Mouse (Mus musculus) kidney, adult 18-20 months (tissue): ENCODE results near the gene Pak1.

Experiments used
- DNase-seq: peaks from one replicate; pipeline ENCODE4 v3.0.0; 2021

Gene Pak1

GRCm38 (mm10) chr7:97863512-97863911, 75.2 kb downstream of the Pak1 start:
- DNase-seq: no peak

GRCm38 (mm10) chr7:97864531-97864930, 76.2 kb downstream of the Pak1 start:
- no peak for DNase-seq

- DNase-seq: no peak
These were observed 79.5 kb downstream of the Pak1 start for GRCm38 (mm10) chr7:97867866-97868265.

GRCm38 (mm10) chr7:97868766-97869165, 80.4 kb downstream of the Pak1 start:
- no peak for DNase-seq

- no peak for DNase-seq
These were observed 84.1 kb downstream of the Pak1 start for GRCm38 (mm10) chr7:97872396-97872795.

- DNase-seq: no peak
These were observed 85.0 kb downstream of the Pak1 start for GRCm38 (mm10) chr7:97873317-97873716.

- DNase-seq: no peak
These were observed 89.7 kb downstream of the Pak1 start for GRCm38 (mm10) chr7:97877846-97878538.

- DNase-seq: no peak
These were observed 123.3 kb downstream of the Pak1 start for GRCm38 (mm10) chr7:97911646-97912045.

- DNase-seq: no peak
These were observed 126.6 kb downstream of the Pak1 start for GRCm38 (mm10) chr7:97914833-97915516.

GRCm38 (mm10) chr7:97919742-97920141, 131.4 kb downstream of the Pak1 start, which contains the start of gene Gdpd4:
Gene Gdpd4, plus strand, starts transcription at chr7:97919955.
- no peak for DNase-seq

GRCm38 (mm10) chr7:97925819-97926218, 137.5 kb downstream of the Pak1 start:
- no peak for DNase-seq

- no peak for DNase-seq
These were observed 138.6 kb downstream of the Pak1 start for GRCm38 (mm10) chr7:97926978-97927377.

- no peak for DNase-seq
These were observed 156.1 kb downstream of the Pak1 start for GRCm38 (mm10) chr7:97944485-97944884.
